Mouse (Mus musculus) B cell, adult 62 days (primary cell): Measurements from ENCODE around the gene Nusap1. TPM values are rescaled to one million over a fixed set of nuclear protein-coding genes. Genes with fewer than 3 reads are reported as not detected.

ENCODE experiments used
- total RNA-seq: library from RNA; stranded (reverse); gene quantifications from 4 replicates; pipeline ENCODE4 v1.2.4, GENCODE M21; 2023

The Nusap1 gene
- total RNA-seq = 2.2 to 6.0 TPM (median 3.1 TPM) in 4 replicates

DNA sequence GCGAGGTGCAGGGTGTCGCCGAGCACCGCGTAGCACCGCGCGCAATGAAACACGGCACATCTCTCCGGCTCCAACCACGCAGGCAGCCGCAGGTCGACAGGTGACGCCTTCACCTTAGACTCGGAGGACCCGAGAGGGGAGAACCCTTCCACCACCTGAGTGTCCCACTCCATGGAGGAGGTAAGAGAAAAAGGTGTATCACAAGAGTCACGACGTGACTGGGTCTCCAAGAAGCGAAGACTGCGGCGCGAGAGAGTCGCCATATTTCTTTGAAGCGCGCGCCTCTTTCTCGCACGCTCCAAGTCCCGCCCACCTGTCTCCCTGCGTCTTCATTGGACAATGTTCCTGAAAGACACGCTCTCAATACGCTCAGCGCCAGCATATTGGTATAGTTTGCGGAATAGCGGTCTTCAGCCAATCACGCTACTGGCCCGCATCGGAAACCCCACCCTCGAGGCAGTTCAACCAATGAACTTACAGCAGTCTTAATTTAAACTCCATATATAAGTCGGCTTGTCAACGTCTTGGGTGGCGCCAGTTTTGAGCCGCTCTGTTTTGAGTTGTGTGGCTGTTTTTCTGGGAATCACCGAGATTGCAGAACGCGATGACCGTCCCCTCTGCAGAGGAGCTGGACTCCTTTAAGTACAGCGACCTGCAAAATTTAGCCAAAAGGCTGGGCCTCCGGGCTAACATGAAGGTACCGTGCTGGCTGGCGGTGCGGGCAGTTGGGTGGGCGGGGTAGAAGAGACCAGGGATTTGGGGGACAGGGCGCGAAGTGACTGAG is at the start of gene Nusap1, which contains the start of gene Oip5:
Nusap1 (plus strand) TSS at position 100 of the 784 bp plus-strand sequence.
Oip5 (minus strand) TSS at position 271 of the 784 bp plus-strand sequence.

DNA sequence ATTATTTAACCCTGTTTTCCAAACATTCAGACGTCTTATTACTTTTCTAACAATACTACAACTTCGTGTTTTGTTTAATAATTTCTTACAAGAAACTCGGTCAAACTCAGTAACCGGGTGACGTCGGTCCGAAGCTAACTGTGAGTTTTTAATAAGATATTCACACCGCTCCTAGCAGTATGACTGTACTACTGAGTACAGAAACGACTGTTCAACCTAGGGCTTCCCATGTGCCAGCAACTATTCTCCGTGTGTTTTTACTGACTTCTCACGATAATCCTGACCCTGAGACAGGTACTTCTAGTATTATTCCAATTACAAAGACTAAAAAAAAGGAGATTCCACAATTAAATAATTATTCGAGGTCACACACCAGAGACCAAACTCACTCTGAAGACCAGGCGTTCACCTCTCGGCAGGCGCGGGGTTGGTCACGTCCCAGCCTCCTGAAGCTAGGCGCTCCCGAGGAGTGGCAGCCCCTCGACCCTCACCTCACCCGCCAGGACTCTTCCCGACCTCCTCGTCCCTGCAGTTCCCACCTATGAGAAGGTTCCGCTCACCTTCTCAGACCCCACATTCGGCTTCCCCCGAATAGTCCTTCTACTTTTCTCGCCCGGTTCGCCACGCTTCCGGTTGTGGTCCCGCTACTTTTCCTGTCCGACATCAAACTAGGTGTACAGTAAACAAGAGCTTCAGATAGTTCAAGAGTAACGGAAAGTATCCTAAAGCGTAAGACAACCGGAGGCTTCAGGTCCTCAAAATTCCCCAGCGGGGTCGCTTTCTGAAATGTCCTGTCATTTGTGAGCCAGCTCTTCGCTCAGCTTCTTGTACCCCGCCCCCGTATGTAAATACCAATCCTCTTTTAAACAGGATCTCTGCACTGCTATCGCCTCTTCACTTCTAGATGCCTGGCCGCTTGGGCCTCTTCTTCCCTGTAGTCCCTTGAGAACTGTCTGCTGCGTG is 44.4 kb downstream of the Nusap1 start, which contains the start of gene Ndufaf1:
Ndufaf1 (minus strand) TSS at position 608 of the 963 bp plus-strand sequence.

DNA sequence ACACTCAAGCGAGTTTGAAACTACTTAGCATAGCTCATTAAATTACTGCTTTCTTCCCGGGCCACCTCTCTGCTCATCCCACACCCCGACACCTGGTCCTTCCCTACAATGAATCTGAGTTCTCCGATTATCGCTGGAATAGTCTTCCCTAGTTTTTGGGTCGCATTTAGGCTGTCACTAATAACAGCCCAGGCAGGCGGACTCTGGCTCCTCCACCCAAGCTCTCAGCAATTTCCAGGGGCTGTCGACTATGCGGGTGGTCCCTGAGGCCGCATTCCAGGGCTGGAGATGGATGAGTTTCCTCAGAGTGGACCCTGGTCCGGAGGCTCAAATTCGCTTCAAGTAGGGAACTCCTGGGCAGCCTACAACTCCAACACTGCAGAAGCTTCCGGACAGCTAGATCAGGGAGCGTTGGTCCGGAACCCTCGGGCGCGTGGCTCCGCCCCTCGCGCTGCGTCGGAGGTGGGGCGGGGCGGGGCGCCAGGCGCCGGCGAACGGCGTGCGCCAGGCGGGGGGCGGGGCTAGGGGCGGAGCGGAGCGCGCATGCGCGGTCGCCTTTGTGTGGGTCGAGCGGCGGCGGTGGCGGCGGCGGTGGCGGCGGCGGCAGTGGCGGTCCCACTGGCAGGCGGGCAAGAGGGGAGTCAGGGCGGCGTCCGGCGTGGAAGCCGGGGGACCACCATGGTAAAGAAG is 56.6 kb downstream of the Nusap1 start, which contains the start of gene Rtf1:
Rtf1 (plus strand) TSS at position 544 of the 690 bp plus-strand sequence.

Other genes starting within 250 kb of the Nusap1 start
- 46.1 to 50.5 TPM (median 49.4 TPM) in 4 replicates for gene Ino80, start 140.6 kb upstream of the Nusap1 start, total RNA-seq
- 0.86 TPM in 1 of 4 replicates, not detected in the others for gene Exd1, start 70.7 kb upstream of the Nusap1 start, total RNA-seq
- gene Chp1, start 70.6 kb upstream of the Nusap1 start, total RNA-seq = 61.9 to 72.0 TPM (median 66.7 TPM) in 4 replicates
- 0.55 to 2.7 TPM (median 1.9 TPM) in 4 replicates for gene Oip5, start 171 bp downstream of the Nusap1 start, total RNA-seq
- gene Ndufaf1, start 44.5 kb downstream of the Nusap1 start, total RNA-seq = 13.5 to 16.7 TPM (median 14.1 TPM) in 4 replicates
- 53.7 to 64.2 TPM (median 57.2 TPM) in 4 replicates for gene Rtf1, start 56.8 kb downstream of the Nusap1 start, total RNA-seq
- 0.31 to 1.0 TPM (median 0.32 TPM) in 3 of 4 replicates, not detected in the other for gene Itpka, start 124.0 kb downstream of the Nusap1 start, total RNA-seq
- gene Ltk, start 142.1 kb downstream of the Nusap1 start, total RNA-seq = 21.7 to 24.4 TPM (median 22.1 TPM) in 4 replicates
- 28.8 to 35.4 TPM (median 32.3 TPM) in 4 replicates for gene Rpap1, start 169.2 kb downstream of the Nusap1 start, total RNA-seq
- gene Tyro3, start 179.4 kb downstream of the Nusap1 start, total RNA-seq = 0.17 to 0.56 TPM in 2 of 4 replicates, not detected in the others